Mouse (Mus musculus) E14TG2a.4 (cell line): ENCODE measurements around the gene Olfr646.

ENCODE experiments used
- CTCF ChIP-seq: conservative IDR thresholded peaks from 2 replicates; pipeline ENCODE4 v1.5.1; 2014; ENCODE audit warnings: low read length
- NANOG ChIP-seq: IDR thresholded peaks from 2 replicates; pipeline ENCODE4 v1.6.1; 2014; ENCODE audit warnings: borderline replicate concordance, low read length, mixed read lengths

DNA sequence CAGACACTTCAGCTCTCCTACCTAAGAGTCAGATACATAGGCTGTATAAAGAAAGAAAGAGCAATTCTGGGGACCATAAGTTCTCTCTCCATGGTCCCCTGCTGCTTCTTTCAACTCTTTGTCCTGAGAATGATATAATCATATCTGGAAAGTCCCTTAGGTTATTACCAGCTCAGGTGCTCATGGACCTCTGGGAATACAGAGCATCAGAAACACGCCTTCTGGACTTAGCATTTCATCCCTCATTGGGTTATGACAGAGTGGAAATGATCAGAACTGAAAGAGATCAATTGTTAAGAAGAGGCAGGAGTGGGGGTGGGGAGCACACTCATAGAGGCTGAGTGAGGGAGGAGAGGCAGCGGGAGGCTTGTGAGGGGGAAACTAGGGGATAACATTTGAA is 32.9 kb upstream of the Olfr646 start, which contains the start of gene Olfr644:
- TF ChIP-seq CTCF (no peak), NANOG (no peak)
